Mouse (Mus musculus): ENCODE measurements around the gene Rbm5.

Rbm5 gene

DNA sequence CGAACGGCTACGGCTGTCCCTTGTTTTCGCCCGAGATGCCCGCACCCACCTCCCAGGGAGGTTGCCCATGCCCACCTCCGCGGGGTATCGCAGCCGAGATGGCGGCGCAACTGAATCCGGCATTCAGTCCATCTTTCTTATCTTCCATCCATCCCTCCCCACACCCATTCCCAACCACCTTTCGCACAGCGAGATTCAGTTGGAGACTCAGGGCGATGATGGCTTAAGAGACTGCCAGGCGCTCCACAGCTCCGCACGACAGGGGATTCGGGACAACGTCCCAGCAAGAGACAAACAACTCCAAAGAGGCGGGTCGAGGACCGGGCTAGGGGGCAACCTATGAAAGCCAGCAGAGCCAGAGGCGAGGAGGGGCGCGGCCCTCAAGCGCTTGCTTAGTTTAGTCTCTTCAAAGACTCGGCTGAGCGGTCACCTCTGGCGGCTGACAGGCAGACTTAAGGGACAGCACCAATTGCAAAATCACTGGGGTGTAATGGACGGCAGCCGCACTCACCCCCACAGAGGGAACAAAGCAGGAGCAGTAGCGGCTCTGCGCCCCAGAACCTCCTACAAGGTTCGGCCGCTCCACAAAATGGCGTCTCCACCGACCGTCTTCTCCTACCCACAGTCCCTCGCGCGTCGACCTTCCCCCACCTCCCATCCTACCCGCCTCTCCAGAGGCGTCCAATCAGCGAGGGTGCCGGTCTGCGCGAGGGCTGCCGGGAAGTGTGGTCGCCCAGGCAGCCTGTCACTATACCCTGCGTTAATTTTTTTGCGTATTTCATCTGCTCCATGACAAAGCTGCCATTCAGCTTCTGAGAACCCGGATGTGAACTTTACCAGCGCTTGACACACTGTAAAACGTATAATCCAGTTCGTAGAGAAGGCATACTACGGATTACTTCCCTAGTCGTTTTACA lies at the start of gene Rbm5:
Rbm5 (minus strand) TSS at position 623 of the 917 bp plus-strand sequence.
- peak; percentile 98 for DNase-seq (ENCODE audit: low read depth, low spot score)

DNA sequence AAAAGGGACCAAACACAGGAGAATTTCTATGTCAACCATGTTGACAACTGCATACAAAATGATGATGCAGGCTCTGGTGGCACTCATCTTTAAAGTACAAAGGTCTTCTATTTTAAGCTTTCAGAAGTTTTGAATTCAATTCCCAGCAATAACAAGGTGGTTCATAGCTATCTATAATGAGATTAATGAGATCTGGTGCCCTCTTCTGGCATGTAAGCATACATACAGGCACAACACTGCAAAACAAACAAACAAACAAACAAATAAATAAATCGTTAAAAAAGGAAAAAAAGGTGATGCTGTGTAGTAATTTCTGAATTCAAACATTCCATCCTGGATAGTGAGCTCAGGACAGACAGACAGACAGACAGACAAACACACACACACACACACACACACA lies 41.3 kb upstream of the Rbm5 start:
- no peak for DNase-seq (ENCODE audit: low read depth, low spot score)

DNA sequence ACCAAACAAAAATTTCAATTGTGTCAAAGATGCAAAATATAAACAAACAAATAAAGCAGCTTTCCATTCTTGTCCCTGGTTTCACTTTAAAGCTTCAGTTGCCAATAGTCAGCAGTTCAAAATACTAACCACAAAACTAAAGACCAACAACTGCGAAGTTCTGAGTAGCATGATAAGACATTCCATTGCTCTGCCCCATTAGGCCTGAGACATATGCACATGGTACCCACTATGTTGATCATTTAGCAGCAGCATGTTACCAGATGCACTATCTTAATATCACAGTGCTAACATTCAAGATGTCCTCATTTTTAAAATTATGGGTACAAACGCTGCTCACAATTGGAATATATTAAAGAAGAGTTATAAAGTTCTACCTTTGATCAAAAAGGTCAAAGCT lies 40.2 kb upstream of the Rbm5 start:
- DNase-seq (ENCODE audit: low read depth, low spot score) = no peak

DNA sequence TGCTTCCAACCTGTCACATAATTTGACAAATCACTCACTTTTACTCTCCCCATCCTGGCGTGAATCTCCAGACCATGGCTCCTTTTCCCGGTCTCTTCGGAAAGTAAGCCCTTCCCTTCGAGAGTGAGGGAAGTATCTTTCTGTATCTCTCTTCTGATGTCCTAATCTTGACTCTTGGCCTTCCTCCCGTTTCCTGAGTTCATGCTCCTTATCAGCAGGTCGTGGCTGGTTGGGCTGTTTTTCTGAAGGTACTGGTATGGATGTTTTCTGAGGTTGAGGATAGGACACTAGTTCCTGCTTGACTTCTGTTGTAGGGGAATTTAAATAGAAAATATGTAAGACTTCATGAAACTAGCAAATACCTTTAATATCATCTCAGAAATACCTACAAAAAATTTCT lies 20.9 kb upstream of the Rbm5 start:
- no peak for DNase-seq (ENCODE audit: low read depth, low spot score)

DNA sequence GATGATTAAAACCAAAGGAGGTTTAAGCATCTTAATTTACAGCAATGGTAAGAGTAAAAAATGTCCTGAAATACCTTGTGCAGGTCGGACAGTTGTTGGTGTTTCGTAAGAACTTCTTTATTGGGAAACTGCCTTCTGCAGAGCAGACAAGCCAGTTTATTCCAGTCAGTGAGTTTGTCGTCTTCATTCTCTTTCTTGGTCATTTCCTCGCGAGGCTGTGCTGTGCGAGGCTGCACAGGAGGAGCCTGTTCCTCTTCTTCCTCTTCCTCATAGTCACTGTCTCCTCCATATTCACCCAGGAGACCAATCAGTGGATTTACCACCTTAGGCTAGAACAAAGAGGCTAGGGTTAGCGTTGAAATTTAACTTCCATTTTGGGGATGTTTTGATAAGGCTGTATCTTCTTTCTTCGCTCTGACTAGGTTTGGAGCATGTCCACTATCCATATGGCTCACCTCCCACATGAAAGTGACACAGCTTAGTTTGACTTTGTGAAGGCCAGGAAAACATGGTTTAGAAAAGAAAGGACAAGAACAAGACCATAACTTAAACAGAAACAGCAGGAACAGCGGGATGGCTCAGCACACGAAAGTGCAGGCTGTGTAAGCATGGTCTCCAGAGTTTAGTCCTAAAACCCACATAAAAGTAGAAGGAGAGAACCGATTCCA lies 11.9 kb upstream of the Rbm5 start:
- DNase-seq (ENCODE audit: low read depth, low spot score) = no peak

DNA sequence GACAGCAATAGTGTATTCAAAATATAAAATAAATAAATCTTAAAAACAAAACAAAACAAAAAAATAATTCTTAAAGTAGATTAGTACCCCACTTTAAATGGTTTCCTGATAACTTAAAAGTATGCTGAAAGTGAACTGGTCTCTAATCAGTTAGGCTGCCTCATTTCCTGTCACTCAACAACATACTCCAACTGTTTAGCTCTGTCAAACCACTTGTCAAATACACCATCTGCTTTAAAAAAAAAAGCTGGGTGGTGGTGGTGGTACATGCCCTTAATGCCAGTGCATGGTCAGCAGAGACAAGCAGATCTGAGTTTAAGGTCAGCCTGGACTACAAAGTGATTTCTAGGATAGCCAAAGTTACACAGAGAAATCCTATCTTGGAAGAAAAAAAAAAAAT lies 6.0 kb upstream of the Rbm5 start:
- DNase-seq (ENCODE audit: low read depth, low spot score) = no peak

DNA sequence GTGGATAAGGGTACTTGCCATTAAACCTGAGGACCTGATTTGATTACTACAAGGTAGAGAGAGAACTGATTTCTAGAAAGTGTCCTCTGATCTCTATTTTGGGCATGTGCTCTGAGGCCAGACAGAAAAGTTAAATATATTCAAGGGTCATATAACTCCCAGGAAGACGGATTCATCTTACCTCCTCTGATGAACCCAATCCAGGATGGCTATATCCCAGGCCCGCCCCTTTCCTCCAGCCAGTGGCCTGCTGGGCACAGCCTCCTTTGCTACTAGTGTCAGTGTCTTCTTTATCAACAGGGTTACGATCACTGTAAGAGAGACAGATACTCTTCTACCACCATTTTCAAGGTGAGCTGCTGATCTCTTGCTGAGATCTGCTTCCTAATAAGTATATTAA lies 3.6 kb upstream of the Rbm5 start:
- no peak for DNase-seq (ENCODE audit: low read depth, low spot score)

DNA sequence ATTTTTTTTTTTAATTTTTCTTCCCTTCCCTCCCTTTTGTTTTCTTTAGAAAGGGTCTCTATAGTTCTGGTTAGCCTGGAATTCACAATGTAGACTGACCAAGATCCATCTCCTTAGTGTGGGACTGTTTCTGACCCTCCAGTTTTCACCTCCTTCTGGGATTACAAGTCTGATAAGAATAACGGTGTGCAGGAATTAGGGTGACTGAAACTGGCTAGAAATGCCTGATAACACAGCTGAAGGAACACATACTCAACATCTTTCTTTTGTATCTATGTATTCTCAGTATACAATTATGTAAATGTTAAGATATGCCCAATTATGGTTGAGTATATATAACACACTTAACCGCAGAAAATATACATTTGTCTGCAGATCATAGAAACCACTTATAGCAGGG lies 986 bp upstream of the Rbm5 start:
- no peak for DNase-seq (ENCODE audit: low read depth, low spot score)

DNA sequence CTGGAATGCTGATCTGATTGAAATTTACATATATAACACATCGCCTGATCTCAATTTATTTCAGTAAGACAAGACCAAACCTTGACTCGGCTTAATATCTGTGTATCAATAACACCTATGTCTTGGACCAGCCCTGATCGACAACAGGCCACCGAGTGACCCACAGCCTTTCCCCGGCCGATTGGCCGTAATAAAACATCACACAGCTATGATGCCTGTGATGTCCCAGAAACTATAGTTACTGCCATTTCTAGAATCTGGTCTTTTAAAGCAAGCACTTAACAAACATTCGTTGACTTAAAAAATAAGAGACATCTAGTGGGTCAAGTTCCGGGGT lies 791 bp downstream of the Rbm5 start:
- no peak for DNase-seq (ENCODE audit: low read depth, low spot score)

DNA sequence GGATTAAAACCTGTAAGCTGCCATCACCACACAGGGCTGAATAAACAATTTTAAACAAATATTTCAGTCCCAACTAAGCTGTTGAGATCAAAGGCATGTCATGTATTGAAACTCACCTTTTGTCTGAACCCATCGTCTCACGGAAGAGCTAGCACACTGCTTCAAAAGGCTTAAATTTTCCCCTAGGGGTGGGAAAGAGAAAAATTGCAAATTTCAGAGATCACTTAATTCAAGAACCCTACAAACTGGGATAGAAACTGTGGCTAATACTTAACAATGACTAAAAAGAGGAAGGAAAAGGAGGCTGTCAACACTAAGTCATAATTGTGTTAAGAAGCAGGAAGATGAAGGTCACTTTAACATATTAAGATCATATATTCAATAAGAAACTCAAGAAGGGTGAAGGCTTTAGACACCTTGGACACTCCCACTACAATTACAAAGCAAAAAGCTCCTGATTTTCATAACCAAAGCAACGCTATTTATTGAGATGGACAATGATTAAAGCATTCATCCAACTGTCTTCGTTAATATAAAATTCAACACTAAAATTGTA lies 1.3 kb downstream of the Rbm5 start:
- DNase-seq (ENCODE audit: low read depth, low spot score) = peak; percentile 36

DNA sequence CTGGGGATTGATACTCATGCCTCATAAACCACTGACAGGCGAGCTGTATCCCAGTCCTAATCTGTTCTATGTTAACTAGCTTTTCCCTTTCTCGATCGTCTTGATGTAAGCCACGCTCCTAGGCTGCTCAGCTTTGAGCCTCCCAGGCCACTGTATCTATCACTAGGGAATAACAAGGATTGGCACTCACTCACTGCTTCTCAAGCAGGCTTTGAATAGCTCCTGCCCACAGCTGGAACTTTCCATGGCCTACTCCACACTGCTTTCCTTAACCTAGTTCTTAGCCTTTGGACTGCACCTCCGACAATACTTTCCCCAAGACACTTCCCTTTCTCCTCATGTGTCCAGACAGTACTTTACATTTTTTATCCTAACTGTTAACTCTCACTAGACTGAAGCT lies 1.9 kb downstream of the Rbm5 start:
- DNase-seq (ENCODE audit: low read depth, low spot score) = no peak

DNA sequence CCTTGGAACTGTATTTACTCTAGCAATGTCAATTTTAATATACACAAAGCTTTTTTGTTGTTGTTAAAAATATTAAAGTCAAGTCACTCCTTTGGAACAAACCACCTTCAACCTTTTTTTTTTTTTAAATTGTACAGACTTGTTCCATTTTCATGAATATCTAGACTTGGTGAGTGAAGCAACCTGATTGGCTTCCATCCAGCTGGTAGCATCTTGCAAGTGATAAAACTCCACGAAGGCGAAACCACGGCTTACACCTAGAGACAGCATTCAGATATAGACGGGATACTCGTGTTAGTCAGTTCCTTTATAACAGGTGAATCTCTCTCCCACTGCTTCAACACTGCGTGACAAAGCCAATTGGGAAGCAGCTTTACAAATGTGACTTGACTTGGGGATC lies 11.2 kb downstream of the Rbm5 start:
- DNase-seq (ENCODE audit: low read depth, low spot score) = no peak

DNA sequence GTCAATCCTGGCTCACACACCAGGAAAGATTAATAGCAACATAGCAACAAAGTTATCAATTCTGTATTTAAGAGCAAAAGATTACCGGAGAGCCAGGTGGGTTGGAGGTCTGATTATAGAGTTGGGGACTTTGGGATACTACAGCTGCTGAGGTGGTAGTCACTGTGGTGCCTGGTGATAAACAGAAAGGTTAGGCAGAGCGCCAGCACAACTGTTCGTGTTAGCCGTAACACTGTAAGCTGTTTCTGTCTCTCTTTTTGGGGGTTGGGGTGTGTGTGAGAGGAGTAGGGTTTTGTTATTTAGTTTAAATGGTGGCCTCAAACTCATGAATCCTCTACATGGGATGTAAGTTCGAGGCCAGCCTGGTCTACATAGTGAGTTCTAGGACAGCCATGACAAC lies 20.4 kb downstream of the Rbm5 start:
- no peak for DNase-seq (ENCODE audit: low read depth, low spot score)

DNA sequence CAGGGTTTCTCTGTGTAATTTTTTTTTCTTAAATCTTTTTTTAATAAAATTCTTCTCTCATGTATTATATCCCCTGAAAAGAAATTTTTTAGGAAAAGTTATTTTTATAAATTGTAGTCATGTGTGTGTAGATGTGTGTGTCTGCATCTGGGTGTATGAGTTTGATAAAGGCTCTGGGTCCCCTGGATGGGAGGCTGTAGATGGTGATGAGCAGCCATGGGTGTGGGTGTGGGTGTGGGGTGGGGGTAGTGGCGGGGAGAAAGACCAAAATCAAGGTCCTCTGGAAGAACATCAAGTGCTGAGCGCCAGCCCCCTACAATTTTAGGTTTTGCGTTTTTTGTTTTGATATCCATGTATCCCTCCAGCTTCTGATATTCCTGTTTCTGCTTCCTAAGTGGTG lies 22.7 kb downstream of the Rbm5 start:
- DNase-seq (ENCODE audit: low read depth, low spot score) = no peak

DNA sequence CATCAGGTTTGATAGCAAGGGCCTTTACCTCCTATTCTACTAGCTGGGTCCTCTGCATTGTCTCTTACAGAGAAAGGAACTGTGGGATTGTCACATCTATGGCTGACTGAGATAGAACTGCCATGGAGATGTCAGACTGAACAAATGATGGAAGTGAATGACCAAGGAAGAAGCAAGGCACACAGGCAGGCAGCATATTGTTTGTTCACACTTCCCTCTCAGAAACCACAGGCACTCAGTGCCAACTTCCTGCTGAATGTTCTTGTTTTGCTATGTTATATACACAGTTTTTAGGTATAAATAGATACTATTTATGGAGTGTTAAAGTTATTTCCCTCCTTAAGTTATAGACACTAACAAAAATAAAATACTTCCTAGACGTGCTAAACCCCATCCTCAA lies 23.5 kb downstream of the Rbm5 start:
- no peak for DNase-seq (ENCODE audit: low read depth, low spot score)

DNA sequence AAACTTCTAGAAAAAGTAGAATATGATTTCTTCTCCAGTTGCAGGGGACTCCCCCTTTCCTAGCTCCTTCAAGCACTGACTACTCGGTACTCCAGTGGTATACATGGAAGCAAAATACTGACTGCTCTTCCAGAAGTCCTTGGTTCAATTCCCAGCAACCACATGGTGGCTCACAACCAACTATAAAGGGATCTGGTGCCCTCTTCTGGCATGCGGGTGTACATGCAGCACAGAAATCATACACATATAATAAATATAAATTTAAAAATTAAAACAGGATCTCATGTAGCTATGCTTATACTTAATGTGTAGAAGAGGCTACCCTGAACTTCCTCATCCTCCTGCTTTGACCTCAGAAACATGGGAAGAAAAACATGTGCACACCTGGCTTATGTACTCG lies 24.1 kb downstream of the Rbm5 start:
- DNase-seq (ENCODE audit: low read depth, low spot score) = no peak

DNA sequence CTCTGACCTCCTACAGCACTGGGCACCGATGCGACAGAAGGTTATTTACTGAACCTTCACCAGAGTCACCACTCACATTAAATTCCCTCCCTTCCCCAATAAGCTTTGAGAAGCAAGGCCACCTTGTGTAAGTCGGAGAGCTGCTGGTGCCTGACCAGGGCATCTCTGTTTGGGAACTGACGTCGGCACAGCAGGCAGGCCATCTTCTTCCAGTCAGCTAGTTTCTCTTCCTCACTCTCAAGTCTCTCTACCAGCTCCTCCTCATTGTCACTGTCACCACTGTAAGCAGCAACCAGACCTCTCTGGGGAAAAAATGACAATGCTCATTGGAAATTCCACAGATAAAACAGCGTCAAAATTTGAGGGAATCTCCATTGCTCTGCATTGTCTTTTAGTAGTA lies 26.7 kb downstream of the Rbm5 start:
- DNase-seq (ENCODE audit: low read depth, low spot score) = no peak

DNA sequence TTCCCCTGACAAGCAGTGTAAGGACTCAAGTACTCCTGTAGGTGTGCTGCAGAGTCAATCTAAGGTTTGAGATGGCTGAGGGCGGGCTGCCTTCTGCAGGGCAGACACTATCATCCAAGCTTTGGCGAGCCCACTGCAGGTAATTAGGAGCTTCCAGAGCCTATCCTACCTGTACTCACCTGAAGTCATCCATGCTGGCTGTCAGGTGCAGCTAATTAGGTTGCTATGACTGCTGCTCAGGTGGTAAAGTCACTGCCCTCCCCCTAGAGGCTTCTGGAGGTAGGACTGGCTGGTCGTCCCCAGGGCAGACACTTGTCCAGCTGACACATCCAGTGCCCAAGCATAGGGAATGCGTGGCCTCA lies 32.0 kb downstream of the Rbm5 start:
- peak; percentile 53 for DNase-seq (ENCODE audit: low read depth, low spot score)

DNA sequence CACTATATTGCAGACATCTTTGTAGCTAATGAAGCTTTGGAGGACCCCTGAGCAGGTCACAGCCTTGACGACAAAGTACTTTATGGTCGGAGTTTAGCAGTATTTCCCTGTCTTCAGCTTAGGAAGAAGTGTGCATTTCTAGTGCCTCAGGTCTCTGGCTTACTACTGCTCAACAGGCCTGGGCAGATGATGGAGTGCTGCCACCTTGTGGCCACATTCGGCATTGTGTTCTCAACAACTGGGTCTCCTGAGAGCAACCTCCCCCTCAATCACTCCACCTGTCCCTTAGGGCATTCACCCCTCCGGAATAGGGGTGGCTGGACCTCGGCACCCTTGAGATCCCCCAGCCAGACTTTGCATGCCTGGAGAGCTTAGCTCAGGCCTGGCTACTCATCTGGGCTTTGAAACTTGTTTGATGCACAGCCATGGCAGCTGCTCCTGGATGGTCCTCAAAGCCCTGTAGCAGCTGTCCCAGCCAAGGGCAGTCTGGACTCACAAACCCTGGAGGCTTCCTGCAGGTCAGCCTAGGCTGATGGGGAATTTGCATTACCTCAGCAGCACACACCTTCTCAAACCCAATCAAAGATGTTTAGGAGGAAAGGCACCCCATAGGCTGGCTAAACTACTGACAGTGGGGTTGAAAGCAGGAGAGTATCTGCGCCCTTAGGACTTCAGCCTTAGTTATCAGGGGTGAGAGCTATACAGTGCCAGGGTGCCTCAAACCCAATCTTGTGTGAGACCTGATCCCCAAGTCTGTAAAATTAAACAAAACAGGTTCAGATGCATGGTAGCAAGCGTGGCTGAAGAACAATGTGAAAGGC lies 32.6 kb downstream of the Rbm5 start:
- peak; percentile 81 for DNase-seq (ENCODE audit: low read depth, low spot score)

DNA sequence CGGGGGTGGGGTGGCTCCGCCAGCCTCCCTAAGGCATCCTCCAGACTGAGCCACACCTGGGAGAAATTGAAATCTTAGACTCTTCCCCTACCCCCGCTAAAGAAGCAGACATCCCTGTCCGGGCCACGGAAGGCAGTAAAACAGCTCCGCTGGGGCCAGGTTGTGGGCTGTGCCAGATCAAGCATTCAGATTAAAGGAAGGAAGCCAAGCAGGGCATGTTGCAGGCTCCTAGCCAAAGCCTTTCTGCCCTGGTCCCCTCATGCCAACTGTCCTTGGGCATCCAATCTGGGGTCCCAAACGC lies 34.7 kb downstream of the Rbm5 start:
- DNase-seq (ENCODE audit: low read depth, low spot score) = no peak

DNA sequence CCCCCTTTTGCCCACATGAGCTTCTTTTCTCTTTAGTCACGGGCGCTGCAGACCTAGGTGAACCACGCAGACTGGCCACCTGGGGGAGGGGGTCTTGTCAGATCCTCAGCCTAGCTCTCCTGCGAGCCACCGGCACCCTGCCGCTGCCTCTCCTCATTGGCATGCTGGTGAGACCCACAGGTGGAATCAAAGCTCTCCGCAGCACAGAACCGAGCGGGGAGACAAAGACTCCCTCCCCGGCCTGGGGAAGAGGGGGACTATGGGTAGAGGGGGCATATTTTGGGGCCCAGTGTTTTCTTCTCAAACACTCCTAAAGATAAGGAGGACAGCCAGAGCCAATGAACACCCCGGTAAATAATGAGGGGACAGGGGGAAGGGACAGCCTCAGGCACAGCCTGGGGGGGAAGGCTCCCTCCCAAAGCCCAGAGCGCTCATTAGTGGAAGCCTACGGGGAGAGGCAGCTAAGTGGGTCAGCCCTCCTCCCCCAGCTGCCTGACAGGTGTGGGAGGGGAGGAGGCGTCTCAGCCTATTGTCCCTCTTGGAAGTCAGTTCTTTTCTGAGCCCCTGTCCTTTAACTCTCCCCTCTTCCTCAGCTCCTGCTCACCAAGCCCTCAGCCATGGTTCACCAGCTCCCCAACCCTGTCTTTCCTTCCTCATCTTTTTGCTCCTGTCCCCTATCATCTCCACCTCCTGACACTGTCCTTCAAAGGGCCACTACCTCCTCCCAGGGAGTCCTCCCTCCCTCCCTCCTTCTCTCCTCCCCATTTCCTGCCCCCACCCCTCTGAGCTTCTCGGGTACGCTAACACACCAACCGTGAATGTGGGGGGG lies 35.2 kb downstream of the Rbm5 start:
- DNase-seq (ENCODE audit: low read depth, low spot score) = peak; percentile 76

DNA sequence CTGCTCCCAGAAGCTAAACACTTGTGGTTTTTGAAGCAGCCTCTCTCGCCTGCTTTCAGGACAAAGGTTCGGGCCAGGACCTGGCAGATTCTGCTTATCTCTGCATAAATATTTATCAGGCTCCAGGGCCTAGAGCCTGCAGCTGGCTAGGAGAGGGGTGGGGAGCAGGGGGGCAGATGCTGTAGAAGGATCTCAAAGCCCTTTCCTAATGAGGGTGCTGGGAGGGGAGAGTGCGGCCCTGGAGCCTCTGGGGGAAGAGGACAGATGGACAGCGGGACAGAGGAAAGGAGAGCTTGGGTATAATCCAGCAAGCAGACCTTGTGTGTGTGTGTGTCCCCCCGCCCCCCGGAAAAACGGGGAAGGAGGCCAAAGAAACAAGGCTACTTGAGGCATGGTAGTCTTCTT lies 36.2 kb downstream of the Rbm5 start:
- no peak for DNase-seq (ENCODE audit: low read depth, low spot score)

Data from CD4-positive helper T cell, adult 2 months (primary cell).